Mouse (Mus musculus): ENCODE results near the gene 4930452B06Rik.
"Not testable (repeated sequence)": the region's sequence is repeated elsewhere in the genome, so short reads cannot be mapped to it uniquely, and the experiment has no call there.

4930452B06Rik gene

GRCm38 (mm10) chr14:8665636-8666411 lies at the start of gene 4930452B06Rik:
Gene 4930452B06Rik (minus strand): TSS chr14:8666240.
- DNase-seq (ENCODE audit: low spot score in 2 of 2): peak; percentile 73 to 79

GRCm38 (mm10) chr14:8712674-8713073 lies 46.6 kb upstream of the 4930452B06Rik start:
- DNase-seq (ENCODE audit: low spot score in 2 of 2): no peak

- DNase-seq (ENCODE audit: low spot score in 2 of 2): no peak
These were observed 23.4 kb upstream of the 4930452B06Rik start for GRCm38 (mm10) chr14:8689451-8689850.

- no peak for DNase-seq (ENCODE audit: low spot score in 2 of 2)
These were observed 22.4 kb upstream of the 4930452B06Rik start for GRCm38 (mm10) chr14:8688462-8688861.

- DNase-seq (ENCODE audit: low spot score in 2 of 2): no peak
These were observed 20.1 kb upstream of the 4930452B06Rik start for GRCm38 (mm10) chr14:8686185-8686584.

- DNase-seq (ENCODE audit: low spot score in 2 of 2): no peak
These were observed 13.9 kb upstream of the 4930452B06Rik start for GRCm38 (mm10) chr14:8679896-8680295.

- no peak for DNase-seq (ENCODE audit: low spot score in 2 of 2)
These were observed 5.7 kb downstream of the 4930452B06Rik start for GRCm38 (mm10) chr14:8660359-8660758.

GRCm38 (mm10) chr14:8641650-8642279 lies 24.3 kb downstream of the 4930452B06Rik start:
- no peak for DNase-seq (ENCODE audit: low spot score in 2 of 2)

- no peak for DNase-seq (ENCODE audit: low spot score in 2 of 2)
These were observed 33.8 kb downstream of the 4930452B06Rik start for GRCm38 (mm10) chr14:8632211-8632610.

- no peak for DNase-seq (ENCODE audit: low spot score in 2 of 2)
These were observed 37.6 kb downstream of the 4930452B06Rik start for GRCm38 (mm10) chr14:8628406-8628805.

- DNase-seq (ENCODE audit: low spot score in 2 of 2): no peak
These were observed 38.6 kb downstream of the 4930452B06Rik start for GRCm38 (mm10) chr14:8627481-8627880.

GRCm38 (mm10) chr14:8621164-8621563 lies 44.9 kb downstream of the 4930452B06Rik start:
- DNase-seq (ENCODE audit: low spot score in 2 of 2): no peak

- no peak for DNase-seq (ENCODE audit: low spot score in 2 of 2)
These were observed 45.5 kb downstream of the 4930452B06Rik start for GRCm38 (mm10) chr14:8620580-8620979.

- DNase-seq (ENCODE audit: low spot score in 2 of 2): no peak
These were observed 50.4 kb downstream of the 4930452B06Rik start for GRCm38 (mm10) chr14:8615636-8616035.

- DNase-seq (ENCODE audit: low spot score in 2 of 2): not testable (repeated sequence)
These were observed 51.6 kb downstream of the 4930452B06Rik start for GRCm38 (mm10) chr14:8614430-8614829.

- DNase-seq (ENCODE audit: low spot score in 2 of 2): no peak
These were observed 54.0 kb downstream of the 4930452B06Rik start for GRCm38 (mm10) chr14:8612080-8612479.

- no peak for DNase-seq (ENCODE audit: low spot score in 2 of 2)
These were observed 55.9 kb downstream of the 4930452B06Rik start for GRCm38 (mm10) chr14:8610108-8610507.

GRCm38 (mm10) chr14:8608559-8609171 lies 57.4 kb downstream of the 4930452B06Rik start:
- peak; percentile 28 to 66 for DNase-seq (ENCODE audit: low spot score in 2 of 2)

GRCm38 (mm10) chr14:8604898-8605297 lies 61.1 kb downstream of the 4930452B06Rik start:
- DNase-seq (ENCODE audit: low spot score in 2 of 2): no peak

- DNase-seq (ENCODE audit: low spot score in 2 of 2): no peak
These were observed 81.0 kb downstream of the 4930452B06Rik start for GRCm38 (mm10) chr14:8585031-8585430.

GRCm38 (mm10) chr14:8551006-8551405 lies 115.0 kb downstream of the 4930452B06Rik start:
- not testable (repeated sequence) for DNase-seq (ENCODE audit: low spot score in 2 of 2)

- no peak for DNase-seq (ENCODE audit: low spot score in 2 of 2)
These were observed 116.9 kb downstream of the 4930452B06Rik start for GRCm38 (mm10) chr14:8549108-8549507.

GRCm38 (mm10) chr14:8536024-8536423 lies 130.0 kb downstream of the 4930452B06Rik start:
- no peak for DNase-seq (ENCODE audit: low spot score in 2 of 2)

Data from urinary bladder, postnatal 4 days (tissue).